Mouse (Mus musculus): ENCODE measurements around the gene Mthfd1l.

- TF ChIP-seq CTCF (IDR thresholded peaks at IDR 0.05; ENCODE audit: control insufficient read depth, insufficient read depth, insufficient replicate concordance, low read depth, low read length) = no peak
- TF ChIP-seq POLR2A (IDR thresholded peaks at IDR 0.05; ENCODE audit: control insufficient read depth, low read depth, low read length) = no peak
Observed at GRCm38 (mm10) chr10:4057832-4058231, 84.9 kb downstream of the Mthfd1l start.
